Mouse (Mus musculus) embryonic facial prominence, embryonic 13.5 days (tissue): Measurements from ENCODE around the gene Scd1. TPM values are rescaled to one million over a fixed set of nuclear protein-coding genes. Genes with fewer than 3 reads are reported as not detected.

Experiments
- ATAC-seq: fragments of 200-750 bp; cut with Nextera tagmentation; 2 replicates; pipeline ENCODE4 v1.8.0; 2017; ENCODE audit warnings: low read depth; ENCODE audit not compliant: insufficient number of reproducible peaks, insufficient read depth, low FRiP score, low TSS enrichment
- H3K27ac ChIP-seq: fragments of 300-500 bp; sonication (generic); 2 replicates; pipeline ENCODE4 v1.5.1; 2015; ENCODE audit warnings: moderate library complexity, mild to moderate bottlenecking, inconsistent platforms
- H3K27me3 ChIP-seq: fragments of 300-500 bp; sonication (generic); 2 replicates; pipeline ENCODE4 v1.6.1; 2015; ENCODE audit warnings: mild to moderate bottlenecking, inconsistent platforms
- H3K36me3 ChIP-seq: fragments of 300-500 bp; sonication (generic); 2 replicates; pipeline ENCODE4 v1.6.1; 2015; ENCODE audit warnings: mild to moderate bottlenecking, inconsistent platforms
- H3K4me1 ChIP-seq: fragments of 300-500 bp; sonication (generic); 2 replicates; pipeline ENCODE4 v1.6.1; 2015; ENCODE audit warnings: inconsistent platforms
- H3K4me2 ChIP-seq: fragments of 300-500 bp; sonication (generic); 2 replicates; pipeline ENCODE4 v1.6.1; 2015; ENCODE audit warnings: moderate library complexity, mild to moderate bottlenecking, inconsistent platforms
- H3K4me3 ChIP-seq: fragments of 300-500 bp; sonication (generic); 2 replicates; pipeline ENCODE4 v1.5.1; 2015; ENCODE audit warnings: mild to moderate bottlenecking, inconsistent platforms
- H3K9ac ChIP-seq: fragments of 300-500 bp; sonication (generic); 2 replicates; pipeline ENCODE4 v1.6.1; 2015; ENCODE audit warnings: mild to moderate bottlenecking, inconsistent platforms
- H3K9me3 ChIP-seq: fragments of 300-500 bp; sonication (generic); 2 replicates; pipeline ENCODE4 v1.6.1; 2016; ENCODE audit warnings: inconsistent platforms
- WGBS: fragments of 180-500 bp; shearing (Covaris S2); methylation state at CpG from one replicate; pipeline ENCODE4 v1.1.7; 2015; ENCODE audit warnings: mixed read lengths; 5-methylcytosine and 5-hydroxymethylcytosine counted together
- polyA plus RNA-seq: library from polyadenylated mRNA; unstranded; fragments of >200 nt; fragmentation: Nextera tagmentation; extraction: Ambion mirVana; gene quantifications from 2 replicates; pipeline ENCODE4 v1.2.1, GENCODE M21; 2015

Gene Scd1
- 6.7 and 9.0 TPM in 2 replicates for polyA plus RNA-seq

DNA sequence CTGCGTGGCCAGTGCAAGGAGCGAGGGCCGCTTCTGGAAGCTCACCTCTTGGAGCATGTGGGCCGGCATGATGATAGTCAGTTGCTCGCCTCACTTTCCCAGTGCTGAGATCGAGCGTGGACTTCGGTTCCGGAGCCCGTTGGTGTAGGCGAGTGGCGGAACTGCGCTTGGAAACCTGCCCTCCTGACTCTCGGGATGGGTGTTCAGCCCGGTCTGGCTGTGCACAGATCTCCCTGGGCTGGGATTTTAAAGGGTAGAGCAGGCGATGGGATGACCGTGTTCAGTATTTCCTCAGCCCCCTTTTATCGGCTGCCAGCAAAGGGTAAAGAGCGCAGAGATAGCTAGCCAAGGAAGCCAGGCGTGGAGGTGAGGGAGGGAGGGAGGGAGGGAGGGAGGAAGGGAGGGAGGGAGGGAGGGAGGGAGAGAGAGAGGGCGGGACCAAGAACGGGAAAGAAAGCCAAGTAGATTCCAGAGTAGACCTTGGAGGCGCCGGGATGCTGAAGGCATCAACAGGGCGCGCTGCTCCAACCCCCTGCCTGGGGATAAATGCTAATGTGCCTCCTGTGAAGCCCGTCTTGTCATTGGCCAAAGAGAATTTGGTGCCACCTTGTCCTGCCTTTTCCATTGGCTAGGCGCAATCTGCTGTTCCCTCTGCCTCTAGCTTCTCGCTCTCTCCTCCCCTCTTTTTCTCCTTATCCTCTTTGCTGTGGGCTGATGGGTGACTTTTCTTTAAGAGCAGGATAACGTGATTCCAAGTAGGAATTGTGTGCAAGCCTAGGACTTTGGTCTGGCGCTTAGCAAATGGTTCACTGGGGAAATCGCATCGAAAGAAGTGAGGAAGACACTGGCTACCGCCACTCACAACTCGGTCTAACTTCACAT is at the start of gene Scd1:
TSS of gene Scd1 (minus strand) at position 539 of the 882 bp plus-strand sequence.
- peak; percentile 79 for ATAC-seq
- H3K9me3 ChIP-seq, result no peaks in the 10 kb centered on the region
- peak within 1 kb of the TSS; percentile 88 for H3K27ac ChIP-seq
- H3K9ac ChIP-seq, result peak within 1 kb of the TSS; percentile 75
- WGBS, result under 1% methylated on average over 32 of the region's 35 CpGs
- H3K4me2 ChIP-seq, result peak within 1 kb of the TSS; percentile 87
- H3K4me1 ChIP-seq, result peaks cover 22% of the 10 kb centered on the region
- H3K27me3 ChIP-seq, result no peaks in the 10 kb centered on the region
- H3K4me3 ChIP-seq, result peak within 1 kb of the TSS; percentile 53
- H3K36me3 ChIP-seq, result peaks cover 17% of the 10 kb centered on the region

DNA sequence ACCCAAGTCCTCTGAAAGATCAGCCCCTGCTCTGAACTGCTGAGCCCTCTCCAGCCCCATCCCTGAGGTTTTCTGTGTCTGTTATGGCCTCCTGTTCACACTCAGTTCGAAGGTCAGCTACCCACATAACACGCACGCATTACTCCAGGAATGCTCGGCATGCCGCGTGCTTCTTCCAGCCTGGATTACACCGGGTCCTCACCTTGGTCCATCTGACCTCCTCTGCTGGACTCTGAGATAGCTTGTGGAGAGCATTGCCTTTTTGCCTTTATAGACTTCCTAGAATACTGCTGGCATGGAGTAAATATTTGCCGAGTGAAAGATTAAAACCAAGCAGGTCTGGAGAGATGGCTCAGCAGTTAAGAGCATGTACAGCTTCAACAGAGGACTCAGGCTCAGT is 47.7 kb upstream of the Scd1 start:
- ATAC-seq, result no peak
- no peak overlapping the region for H3K4me3 ChIP-seq
- no peak overlapping the region for H3K4me2 ChIP-seq
- 85% methylated on average over 8 of the region's 8 CpGs for WGBS
- no peaks in the 10 kb centered on the region for H3K9me3 ChIP-seq
- no peaks in the 10 kb centered on the region; the same call in 1 of the 2 replicates for H3K4me1 ChIP-seq
- no peak overlapping the region for H3K27ac ChIP-seq
- no peaks in the 10 kb centered on the region for H3K27me3 ChIP-seq
- no peak overlapping the region for H3K9ac ChIP-seq
- no peaks in the 10 kb centered on the region for H3K36me3 ChIP-seq

DNA sequence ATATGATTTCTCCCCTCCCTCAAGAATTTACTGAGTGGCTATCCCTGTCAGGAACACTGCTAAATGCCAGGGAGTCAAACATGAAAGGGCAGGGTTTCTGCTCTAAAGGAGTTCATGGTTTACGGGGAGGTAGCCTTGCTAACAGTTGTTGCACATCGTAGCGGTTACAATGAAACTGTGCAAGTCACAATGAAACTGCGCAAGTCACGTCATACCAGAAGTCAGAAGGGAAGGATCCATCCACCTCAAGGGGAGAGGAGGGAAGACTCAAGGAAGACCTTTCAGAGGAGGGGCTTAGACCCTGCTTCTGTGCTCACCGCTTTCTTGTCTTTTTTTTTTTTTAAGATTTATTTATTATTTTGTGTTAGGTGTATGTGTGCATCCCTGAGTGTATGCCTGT is 47.2 kb upstream of the Scd1 start:
- H3K36me3 ChIP-seq, result no peaks in the 10 kb centered on the region
- no peak overlapping the region for H3K9ac ChIP-seq
- 81% methylated on average over 6 of the region's 6 CpGs for WGBS
- H3K4me1 ChIP-seq, result no peaks in the 10 kb centered on the region; the same call in 1 of the 2 replicates
- H3K9me3 ChIP-seq, result no peaks in the 10 kb centered on the region
- H3K27ac ChIP-seq, result no peak overlapping the region
- no peak overlapping the region for H3K4me2 ChIP-seq
- no peak overlapping the region for H3K4me3 ChIP-seq
- no peaks in the 10 kb centered on the region for H3K27me3 ChIP-seq
- ATAC-seq, result no peak

DNA sequence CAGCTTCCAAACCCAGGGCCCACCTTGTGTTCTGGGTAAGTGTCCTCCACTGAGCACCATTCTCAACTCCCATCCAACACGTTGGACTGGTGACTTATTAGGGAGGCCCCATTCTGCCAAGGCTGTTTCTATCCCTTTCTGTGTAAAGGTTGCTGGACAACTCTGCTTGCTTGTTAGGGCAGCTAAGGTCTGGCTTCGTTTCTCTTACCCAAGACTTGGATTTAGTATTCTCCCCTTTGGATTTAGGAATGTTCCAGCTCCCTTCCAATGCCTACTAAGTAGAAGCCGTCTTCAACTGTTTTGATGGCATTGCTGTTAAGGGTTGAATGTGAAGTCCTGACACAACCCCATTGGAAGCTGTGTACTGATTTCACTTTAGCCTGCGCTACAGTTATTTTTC is 40.2 kb upstream of the Scd1 start:
- H3K9me3 ChIP-seq, result no peaks in the 10 kb centered on the region
- H3K9ac ChIP-seq, result no peak overlapping the region
- H3K4me1 ChIP-seq, result no peaks in the 10 kb centered on the region
- no peaks in the 10 kb centered on the region for H3K36me3 ChIP-seq
- H3K4me2 ChIP-seq, result no peak overlapping the region
- 83% methylated on average over 4 of the region's 4 CpGs for WGBS
- H3K27me3 ChIP-seq, result no peaks in the 10 kb centered on the region
- ATAC-seq, result no peak
- H3K27ac ChIP-seq, result no peak overlapping the region
- H3K4me3 ChIP-seq, result no peak overlapping the region

DNA sequence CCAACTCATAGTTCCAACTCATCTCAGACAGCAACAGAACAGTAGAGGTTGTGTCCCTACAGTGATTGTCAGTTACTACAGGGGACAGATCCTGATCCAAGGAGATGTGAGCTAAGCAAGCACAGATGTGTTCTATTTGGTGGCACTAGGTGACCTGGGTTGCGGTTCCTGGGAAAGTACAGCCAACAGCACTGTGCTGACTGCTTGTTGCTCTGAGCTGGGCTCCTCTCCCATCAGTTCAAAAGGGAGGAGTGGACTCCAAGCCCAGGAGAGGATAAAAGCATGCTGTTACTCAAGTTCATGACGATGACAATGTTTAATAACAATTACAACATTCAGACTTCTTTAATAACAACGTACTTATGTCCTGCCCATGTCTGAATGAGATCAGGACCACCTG is 38.1 kb upstream of the Scd1 start:
- no peak overlapping the region for H3K27ac ChIP-seq
- no peaks in the 10 kb centered on the region for H3K27me3 ChIP-seq

DNA sequence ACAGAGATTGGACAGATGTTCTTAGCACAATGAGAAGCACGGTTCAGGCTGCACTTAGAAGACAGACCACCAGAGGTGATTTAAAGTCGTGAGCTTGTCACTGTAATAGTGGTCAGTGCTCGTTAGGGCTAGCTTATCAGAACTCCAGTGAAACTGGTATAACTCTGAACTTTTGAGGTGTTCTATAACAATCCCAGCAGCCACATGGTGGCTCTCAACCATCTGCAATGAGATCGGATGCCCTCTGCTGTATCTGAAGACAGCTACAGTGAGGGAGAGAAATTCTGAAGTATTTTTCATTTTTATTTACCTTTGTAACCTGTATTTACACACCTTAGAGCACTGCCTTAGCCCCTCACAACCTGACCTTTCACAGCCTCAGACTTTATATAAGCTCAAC is 31.6 kb upstream of the Scd1 start:
- WGBS, result 48% methylated on average over 4 of the region's 4 CpGs
- Histone ChIP-seq H3K36me3 (no peaks in the 10 kb centered on the region), H3K27ac (no peak overlapping the region), H3K9ac (no peak overlapping the region), H3K4me2 (no peak overlapping the region), H3K4me3 (no peak overlapping the region), H3K9me3 (no peaks in the 10 kb centered on the region), H3K4me1 (no peaks in the 10 kb centered on the region), H3K27me3 (no peaks in the 10 kb centered on the region)
- no peak for ATAC-seq

More for the DNA sequence above, 38.1 kb upstream of the Scd1 start:
- Histone ChIP-seq H3K4me1 (no peaks in the 10 kb centered on the region), H3K9ac (no peak overlapping the region), H3K36me3 (no peaks in the 10 kb centered on the region), H3K4me2 (no peak overlapping the region), H3K9me3 (no peaks in the 10 kb centered on the region), H3K4me3 (no peak overlapping the region)
- ATAC-seq, result no peak
- 85% methylated on average over 3 of the region's 3 CpGs for WGBS

DNA sequence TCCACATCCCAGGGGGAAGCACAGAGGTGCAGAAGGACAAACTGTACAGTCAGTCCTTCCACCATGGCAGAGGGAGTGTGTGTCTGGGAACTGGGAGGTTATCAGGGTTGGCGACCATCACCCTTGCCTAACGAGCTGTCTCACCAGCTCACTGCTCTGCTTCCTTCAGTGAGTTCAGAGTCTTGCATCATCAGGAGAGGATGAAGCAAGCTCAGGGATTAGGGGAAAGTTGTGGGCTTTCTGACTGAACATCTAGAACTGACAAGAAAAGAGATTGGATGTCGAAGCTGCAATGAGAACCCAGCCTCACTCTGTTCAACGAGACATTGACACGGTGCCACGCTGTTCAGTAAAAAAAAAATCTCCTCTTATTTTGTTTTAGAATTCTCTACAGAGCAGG is 30.3 kb upstream of the Scd1 start:
- H3K9me3 ChIP-seq, result no peaks in the 10 kb centered on the region
- whole genome bisulfite sequencing, result 74% methylated on average over 6 of the region's 6 CpGs
- ATAC-seq, result no peak
- H3K4me2 ChIP-seq, result no peak overlapping the region
- H3K4me1 ChIP-seq, result no peaks in the 10 kb centered on the region
- no peak overlapping the region for H3K4me3 ChIP-seq
- no peak overlapping the region for H3K27ac ChIP-seq
- no peaks in the 10 kb centered on the region for H3K27me3 ChIP-seq
- no peak overlapping the region for H3K9ac ChIP-seq
- no peaks in the 10 kb centered on the region for H3K36me3 ChIP-seq

DNA sequence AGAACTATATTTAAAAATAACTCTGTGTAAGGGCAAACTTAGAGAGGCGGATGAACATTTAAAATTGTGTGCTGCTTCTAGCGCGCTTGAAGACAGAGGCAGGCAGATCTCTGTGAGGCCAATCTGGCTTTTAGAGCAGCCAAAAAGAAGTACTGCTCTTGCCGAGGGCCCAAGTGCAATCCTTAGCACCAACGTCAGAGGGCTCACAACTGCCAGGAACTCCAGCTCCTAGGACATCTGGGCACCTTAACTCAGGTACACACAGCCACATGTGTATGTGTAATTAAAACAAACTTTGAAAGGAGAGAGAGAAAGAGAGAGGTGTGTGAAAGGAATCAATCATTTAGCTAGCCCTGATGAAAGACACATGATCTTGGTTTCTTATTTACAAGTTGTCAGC is 24.4 kb upstream of the Scd1 start:
- Histone ChIP-seq H3K4me1 (no peaks in the 10 kb centered on the region), H3K27me3 (no peaks in the 10 kb centered on the region), H3K9ac (no peak overlapping the region), H3K36me3 (no peaks in the 10 kb centered on the region), H3K27ac (no peak overlapping the region), H3K4me3 (no peak overlapping the region), H3K4me2 (no peak overlapping the region), H3K9me3 (no peaks in the 10 kb centered on the region)
- ATAC-seq, result no peak
- WGBS, result 80% methylated on average over 5 of the region's 5 CpGs

DNA sequence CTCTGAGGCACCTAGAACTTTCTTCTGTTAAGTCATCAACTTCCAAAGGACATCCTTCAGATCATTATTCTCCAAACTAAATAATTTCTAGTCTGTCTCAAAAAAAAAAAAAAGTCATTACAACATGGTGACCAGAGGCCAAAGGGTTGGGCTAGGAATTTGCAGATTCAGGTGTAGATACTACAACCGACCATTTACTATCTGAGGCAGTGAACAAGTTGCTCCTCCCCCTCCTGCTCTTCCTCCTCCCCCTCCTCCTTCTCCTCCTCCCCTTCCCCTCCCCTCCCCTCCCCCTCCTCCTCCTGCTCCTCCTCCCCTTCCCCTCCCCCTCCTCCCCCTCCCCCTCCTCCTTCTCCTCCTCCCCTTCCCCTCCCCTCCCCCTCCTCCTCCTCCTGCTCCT is 20.0 kb upstream of the Scd1 start:
- Histone ChIP-seq H3K4me3 (no peak overlapping the region), H3K4me2 (no peak overlapping the region), H3K9ac (no peak overlapping the region), H3K27me3 (0 out of 2 replicates have a peak, but pooled peaks cover 2% of the 10 kb centered on the region), H3K27ac (no peak overlapping the region), H3K4me1 (no peaks in the 10 kb centered on the region), H3K36me3 (no peaks in the 10 kb centered on the region), H3K9me3 (no peaks in the 10 kb centered on the region)
- no peak for ATAC-seq
- WGBS, result 77% methylated on average over 1 of the region's 1 CpGs

DNA sequence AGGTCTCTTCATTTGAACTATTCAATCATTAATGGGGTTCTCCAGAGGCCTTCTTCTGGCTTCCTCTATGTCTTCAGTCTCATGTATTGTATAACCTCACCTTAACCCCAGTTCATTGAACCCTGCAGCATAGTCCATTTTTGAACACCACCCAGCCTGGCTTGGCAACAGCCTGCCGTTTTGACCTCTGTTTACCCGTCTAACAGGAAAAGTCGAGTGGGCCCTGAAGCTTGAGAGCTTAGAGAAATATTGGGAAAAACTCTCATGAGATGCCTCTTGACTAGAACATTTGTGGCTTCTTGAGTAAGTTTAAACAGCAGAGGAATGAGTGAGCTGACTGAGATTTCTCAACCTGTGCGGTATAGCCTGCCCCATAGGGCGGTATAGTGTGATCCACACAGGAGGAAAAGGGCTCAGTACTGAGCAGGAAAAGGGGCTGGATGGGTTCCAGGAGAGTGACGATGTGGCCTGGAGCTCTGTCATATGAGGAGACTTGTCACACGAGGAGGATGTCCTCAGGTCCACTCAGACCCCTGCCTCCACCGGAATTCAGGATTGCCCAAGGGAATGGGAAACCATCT is 14.5 kb upstream of the Scd1 start:
- no peak overlapping the region for H3K4me2 ChIP-seq
- WGBS, result 75% methylated on average over 8 of the region's 8 CpGs
- no peak overlapping the region for H3K9ac ChIP-seq
- H3K27ac ChIP-seq, result no peak overlapping the region
- 0 out of 2 replicates have a peak, but pooled peaks cover 4% of the 10 kb centered on the region for H3K27me3 ChIP-seq
- no peaks in the 10 kb centered on the region for H3K36me3 ChIP-seq
- H3K4me3 ChIP-seq, result no peak overlapping the region
- H3K9me3 ChIP-seq, result no peaks in the 10 kb centered on the region
- ATAC-seq, result no peak
- H3K4me1 ChIP-seq, result no peaks in the 10 kb centered on the region

DNA sequence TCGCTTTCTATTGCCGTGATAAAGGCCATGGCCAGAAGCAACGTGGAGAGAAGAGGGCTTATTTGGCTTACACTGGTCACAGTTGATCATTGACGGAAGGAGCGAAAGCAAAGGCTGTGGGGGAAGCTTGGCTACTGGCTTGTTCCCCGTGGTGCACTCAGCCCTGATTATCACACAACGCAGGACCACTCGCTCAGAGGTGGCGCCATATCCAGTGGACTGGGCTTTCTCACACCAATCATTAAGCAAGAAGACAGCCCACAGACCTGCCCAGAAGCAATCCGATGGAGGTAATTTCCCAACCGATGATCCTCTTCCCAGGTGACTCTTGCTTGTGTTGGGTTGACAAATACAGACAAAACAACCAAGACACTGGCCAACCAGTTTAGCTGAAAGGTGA is 11.9 kb upstream of the Scd1 start:
- WGBS, result 58% methylated on average over 11 of the region's 11 CpGs
- Histone ChIP-seq H3K27ac (no peak overlapping the region), H3K9me3 (no peaks in the 10 kb centered on the region), H3K4me3 (no peak overlapping the region), H3K36me3 (no peaks in the 10 kb centered on the region), H3K9ac (no peak overlapping the region), H3K4me1 (no peaks in the 10 kb centered on the region), H3K27me3 (peaks cover 4% of the 10 kb centered on the region; the same call in 1 of the 2 replicates), H3K4me2 (no peak overlapping the region)
- no peak for ATAC-seq

DNA sequence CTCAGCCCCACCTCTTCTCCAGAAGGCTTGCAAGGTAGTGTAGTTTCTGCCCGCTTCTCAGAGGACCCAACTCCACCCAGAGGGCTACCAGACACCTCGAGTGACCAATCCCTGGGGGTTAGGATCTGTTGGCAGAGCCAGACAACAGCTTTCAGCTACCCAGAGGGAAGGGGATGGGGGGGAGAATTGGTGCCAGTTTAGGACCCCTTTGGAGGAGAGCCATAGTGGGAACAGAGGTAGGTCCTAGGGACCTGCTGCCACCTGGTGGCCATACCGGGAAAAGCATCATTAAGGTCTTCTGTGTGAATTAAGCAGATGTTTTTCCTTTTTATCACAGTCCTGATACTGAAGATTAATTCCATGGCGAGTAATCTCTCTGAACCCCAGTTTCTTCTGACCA is 11.3 kb upstream of the Scd1 start:
- Histone ChIP-seq H3K27me3 (peaks cover 4% of the 10 kb centered on the region; the same call in 1 of the 2 replicates), H3K4me1 (no peaks in the 10 kb centered on the region), H3K9ac (0 out of 2 replicates have a peak overlapping the region, but pooled peaks have one; percentile 11), H3K36me3 (no peaks in the 10 kb centered on the region), H3K9me3 (no peaks in the 10 kb centered on the region), H3K4me2 (no peak overlapping the region), H3K27ac (no peak overlapping the region), H3K4me3 (no peak overlapping the region)
- 20% methylated on average over 4 of the region's 4 CpGs for WGBS
- no peak for ATAC-seq
